Mouse (Mus musculus) brain, embryonic 18.5 days (tissue): ENCODE data around the gene Atp1a4.
"Not testable (repeated sequence)": the region's sequence is repeated elsewhere in the genome, so short reads cannot be mapped to it uniquely, and the experiment has no call there.

Source experiments
- DNase-seq: peaks from one replicate; pipeline ENCODE4 v3.0.0-alpha.2; 2012; ENCODE audit warnings: low read depth, low spot score

Gene Atp1a4

DNA sequence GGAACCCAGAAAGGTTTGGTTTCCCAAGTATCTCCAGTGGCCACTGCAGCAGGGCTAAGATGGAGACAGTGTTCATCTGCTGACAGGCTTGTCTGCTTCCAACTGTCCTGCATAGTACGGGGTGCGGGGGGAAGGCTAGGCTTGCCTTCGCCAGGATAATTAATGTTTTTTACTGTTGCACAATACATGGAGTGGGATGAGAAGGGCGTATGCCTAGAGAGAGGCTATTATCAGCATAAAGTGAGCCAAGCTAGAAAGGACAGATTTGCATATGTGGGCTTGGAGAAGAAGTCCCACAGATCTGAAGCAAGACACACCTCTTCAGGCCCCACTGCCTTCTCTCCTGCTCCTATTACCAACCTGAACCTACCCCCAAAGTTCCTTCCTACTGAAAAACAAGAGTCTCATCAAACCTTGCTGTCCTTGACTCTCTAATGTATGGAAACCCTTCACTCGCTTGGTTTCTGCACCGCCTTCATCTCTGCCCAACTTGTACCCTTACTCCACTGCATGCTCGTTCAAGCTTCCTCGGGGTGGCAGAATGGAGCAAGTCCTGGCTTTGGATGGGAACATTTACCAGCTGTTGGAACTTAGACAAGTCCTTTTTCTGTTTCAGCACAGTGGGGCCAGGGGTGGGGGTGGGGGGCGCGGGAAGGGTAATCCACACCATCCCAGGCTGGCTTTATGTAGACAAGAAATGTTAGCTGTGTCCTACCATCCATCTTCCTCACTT is 23.5 kb upstream of the Atp1a4 start:
- DNase-seq = no peak

DNA sequence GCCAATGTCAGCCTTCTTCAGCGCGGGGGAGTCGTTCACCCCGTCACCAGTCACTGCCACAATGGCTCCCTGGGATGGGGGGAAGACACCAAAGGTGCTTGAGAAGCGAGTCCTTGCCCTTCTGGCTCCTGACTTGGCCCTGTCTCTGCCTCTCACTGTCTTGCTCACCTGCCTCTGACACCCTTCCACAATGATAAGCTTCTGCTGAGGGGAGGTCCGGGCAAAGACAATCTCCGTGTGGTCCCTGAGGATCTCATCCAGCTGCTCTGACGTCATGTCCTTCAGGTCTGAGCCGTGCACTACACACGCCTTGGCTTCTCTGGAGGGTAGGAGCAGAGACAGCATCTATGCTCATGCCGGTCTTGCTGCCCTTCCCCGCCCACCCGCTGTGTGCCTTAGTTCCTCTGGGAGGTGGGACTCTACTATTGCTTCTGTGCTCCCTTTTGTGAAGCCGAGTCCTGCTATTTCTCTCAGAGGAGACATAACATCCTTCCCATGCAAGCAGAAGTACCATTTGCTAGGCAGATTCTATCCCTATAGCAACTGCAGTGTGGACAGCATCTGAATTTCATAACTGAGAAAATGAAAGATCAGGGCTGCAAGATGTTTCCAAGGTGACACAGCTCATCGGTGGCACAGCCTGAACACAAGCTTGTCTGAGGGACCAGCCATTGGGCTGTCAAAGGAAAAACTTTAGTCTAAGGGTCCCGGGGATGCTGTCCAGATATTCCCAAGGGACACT is 21.7 kb upstream of the Atp1a4 start:
- no peak for DNase-seq

DNA sequence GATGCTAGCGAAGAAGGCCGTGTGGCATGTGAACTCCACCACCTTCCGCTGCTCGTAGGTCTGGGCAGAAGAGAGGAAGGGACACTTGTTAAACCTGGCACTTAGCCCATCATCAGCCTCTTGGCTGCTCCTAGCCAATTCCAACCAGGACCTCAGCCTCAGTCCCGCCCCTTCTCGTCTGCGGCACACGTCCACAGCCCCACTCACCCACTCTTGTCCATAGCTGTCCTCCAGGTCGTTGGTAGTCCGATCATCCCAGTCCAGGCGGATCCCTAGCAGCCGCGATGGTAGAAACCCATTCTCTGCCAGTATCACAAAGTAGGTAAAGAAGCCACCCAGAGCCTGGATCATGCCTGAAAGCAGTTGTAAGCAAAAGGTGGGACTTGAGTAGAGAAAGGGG is 20.1 kb upstream of the Atp1a4 start:
- no peak for DNase-seq

DNA sequence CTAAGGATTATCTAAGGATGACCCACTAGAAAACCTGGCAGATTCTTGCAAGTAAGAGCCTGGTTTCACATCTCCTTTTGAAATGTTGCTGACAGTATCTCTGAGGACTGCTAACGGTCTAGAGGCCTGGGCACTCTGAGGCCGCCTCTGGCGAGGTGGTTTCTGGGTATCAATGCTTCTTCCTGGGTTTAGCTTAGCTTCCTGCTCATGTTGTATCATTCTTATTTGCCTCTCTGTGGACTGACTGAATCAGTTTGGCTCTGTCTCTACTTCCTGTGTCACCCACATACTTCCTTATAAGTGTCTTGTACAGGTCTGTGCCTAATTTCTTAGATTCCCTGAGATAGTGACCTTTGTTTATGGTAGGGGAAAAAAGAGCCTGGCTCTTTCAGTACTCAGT is 19.0 kb upstream of the Atp1a4 start:
- no peak for DNase-seq

DNA sequence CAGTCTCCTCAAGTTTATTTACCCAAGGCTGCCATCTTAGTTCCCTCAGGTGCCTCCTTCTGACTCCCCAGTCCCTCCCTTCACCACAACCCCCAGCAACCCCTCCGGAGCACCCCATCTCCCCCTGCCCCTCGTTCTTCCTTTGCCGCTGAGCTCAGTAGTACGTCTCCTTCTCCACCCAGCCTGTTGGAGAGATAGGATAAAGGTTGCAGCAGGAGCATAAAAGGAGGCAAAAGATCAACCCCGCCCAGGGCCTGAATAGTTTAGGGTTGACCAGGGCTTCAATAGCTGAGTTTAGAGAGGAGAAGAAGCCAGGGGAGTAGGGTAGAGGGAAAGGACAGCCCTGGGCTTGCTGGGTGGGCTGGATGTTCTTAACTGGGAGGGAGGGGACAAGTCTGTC is 16.3 kb upstream of the Atp1a4 start:
- no peak for DNase-seq

DNA sequence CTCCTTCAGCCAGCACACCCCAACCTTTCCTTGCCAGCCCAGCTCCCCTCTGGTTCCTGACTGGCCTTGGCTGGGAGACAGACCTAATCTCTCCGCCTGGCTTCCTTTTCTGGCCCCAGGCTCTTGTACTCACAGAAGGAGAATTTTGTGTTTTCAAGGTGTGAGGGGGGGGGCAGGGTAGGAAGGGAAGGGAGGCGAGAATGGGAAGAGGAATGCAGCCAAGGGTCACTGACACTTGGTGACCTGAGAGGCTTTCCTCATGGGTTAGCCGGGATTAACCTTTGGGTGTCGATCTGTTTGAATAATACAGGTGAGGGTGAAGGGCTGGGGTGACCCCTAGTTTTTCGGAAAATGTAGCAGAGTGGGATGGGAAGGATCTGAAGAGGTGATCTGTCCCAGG is 15.9 kb upstream of the Atp1a4 start:
- DNase-seq = no peak

DNA sequence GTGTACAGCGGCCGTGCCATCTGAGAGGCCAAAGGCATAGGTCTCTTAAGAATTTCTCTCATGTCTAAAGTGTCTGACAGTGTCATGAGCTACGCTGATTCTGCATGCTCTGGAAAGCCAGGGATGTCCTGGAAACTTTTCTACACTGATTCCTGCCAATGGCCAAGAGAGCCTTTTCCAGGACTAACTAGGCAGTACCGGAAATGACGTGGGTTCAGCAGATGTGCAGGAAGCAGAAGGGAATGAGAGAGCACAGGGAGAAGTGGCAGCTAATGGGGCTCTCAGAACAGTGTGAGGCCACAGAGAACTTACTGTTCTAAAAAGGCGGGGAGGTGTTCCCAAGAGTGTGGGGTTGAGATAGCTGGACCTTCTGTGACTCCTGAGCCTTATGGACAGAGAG is 15.2 kb upstream of the Atp1a4 start:
- no peak for DNase-seq

DNA sequence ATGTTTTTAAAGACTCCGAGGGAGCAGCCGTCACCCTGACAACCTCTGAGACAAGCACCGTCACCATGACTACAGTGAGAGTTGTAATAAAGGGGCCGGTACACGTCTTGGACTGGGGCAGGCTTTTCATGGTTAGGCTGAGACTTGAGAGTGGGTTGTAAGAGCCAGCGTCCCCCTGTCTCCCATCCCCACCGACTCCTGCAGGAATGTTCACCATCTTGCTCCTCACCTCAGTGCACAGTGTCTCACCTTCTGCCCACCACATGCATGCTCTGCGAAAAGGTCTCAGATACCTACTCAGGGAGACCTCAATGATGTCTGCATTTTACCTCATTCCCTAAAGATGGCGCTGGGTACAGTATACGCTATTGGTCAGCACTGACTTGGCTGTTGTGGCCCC is 13.6 kb upstream of the Atp1a4 start:
- DNase-seq = no peak

DNA sequence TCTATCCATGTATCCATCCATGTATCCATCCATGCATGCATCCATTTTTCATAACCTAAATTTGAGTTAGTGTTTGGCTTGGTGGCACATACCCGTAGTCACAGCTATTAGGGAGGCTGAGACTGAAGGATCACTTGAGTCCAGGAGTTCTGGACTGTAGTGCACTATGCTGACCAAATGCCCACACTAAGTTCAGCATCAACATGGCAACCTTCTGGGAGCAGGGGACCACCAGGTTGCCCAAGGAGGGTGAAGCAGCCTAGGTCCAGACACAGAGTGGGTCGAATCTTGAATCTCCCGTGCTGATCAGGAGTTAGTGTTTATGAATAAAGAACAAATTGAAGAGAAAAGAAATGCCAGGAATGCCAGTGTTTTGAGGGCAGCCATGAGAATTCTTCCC is 13.0 kb upstream of the Atp1a4 start:
- DNase-seq = no peak

DNA sequence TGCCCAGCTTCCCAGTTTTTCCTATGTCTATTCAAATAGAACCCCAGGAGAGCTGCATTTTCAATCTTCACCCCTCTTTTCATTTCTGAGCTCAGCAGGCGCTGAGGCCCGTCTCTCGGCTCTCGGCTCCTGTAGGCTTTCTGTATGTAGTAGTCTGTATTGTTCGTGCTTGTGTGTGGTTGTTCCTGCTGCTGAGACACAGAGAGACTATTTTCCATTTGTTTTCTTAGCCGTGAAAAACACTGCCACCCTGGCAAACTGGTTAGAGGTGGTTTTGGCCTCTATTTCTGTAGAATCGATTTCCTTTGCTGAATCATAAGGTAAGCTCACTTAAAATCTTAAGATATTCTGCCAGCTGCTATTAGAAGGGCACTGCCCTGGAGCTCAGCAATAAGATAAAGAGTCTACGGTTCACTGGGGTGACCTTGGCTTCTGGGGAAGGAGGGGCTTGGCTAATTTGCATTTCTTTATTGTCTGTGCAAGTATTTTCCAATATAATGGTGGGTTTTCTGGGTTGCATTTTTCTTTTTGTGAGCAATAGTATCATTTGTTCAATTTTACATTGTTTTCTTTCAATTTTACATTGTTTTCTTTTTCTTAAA is 3.4 kb upstream of the Atp1a4 start, which contains the start of gene Igsf8:
TSS of gene Igsf8 (plus strand) at position 165 of the 602 bp plus-strand sequence.
- no peak for DNase-seq

DNA sequence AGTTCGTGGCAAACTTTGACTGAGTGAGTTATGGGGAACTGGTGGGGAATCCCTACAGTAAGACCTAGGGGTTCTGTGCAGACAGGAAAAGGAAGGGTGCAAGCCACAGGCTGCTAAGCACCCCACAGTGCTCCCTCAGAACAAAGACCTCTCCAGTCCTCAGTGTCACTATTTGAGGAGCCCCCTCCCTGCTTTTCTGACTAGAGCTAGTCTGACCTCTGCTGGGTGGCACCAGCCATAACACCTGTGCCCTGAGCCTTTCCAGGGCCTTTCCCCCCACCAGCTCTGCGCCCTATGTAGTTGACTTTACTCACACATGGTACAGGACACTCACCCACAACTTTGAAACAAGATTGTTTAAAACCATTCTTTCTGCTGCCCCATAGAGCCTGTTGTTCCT is 10.5 kb downstream of the Atp1a4 start:
- no peak for DNase-seq

DNA sequence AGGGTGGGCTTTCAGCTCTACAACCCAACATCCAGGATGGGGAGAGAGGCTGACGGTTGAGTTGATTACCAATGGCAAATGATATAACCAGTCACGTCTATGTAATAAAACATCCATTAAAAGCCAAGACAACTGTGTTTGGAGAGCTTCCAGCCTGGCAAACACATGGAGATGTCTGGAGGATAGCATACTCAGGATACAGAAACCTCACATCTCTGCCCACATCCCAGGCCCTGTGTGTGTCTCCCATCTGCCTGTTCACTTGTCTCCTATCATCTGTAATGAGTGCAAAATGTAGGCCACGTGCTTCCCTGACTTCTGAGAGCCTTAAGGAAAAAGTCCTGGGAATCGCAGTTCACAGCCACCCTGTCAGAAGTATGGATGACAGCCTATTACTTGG is 11.0 kb downstream of the Atp1a4 start:
- no peak for DNase-seq

DNA sequence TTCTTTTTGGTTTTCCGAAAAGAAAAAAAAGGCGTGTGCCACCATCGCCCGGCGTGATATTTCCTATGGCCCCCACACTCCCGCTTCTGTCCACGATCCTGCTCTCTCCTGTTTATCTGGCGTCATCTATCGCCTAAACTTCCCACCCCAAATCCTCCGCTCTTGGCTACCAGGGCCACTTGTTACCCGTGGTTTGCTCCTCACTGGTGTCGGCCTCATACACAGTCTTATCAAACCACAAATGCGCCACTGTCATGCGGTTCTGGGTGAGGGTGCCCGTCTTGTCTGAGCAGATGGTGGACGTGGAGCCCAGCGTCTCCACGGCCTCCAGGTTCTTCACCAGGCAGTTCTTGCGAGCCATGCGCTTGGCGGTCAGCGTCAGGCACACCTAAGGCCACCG is 13.6 kb downstream of the Atp1a4 start:
- not testable (repeated sequence) for DNase-seq

DNA sequence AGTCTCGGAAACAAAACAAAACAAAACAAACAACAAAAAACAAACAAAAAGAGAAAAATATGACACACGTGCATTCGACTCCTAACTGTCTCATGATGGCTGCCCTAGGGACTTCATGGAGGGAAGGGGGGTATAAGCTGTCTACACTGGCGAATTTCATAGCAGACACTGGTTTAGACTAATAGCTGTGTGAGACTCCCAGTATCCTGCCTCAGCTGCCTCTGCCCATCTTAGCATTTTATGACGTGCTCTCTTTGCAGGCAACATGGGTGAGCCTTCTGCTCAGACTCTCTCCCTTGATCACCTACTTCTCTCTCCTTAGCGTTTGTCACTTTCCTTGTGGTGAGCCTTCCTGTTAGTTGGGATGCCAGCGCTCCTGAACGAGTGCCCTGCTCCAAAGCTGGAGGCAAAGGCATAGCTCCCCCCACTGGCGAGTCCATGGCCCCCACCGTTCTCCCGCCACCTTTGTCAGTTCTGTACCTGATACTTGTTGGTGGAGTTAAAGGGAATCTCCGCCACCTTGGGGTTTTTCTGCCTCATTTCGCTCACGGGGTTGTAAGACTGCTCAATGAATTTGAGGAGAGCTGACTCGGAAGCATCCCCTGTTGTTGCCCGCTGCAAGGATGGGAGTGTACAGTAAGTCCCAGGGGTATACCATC is 14.5 kb downstream of the Atp1a4 start:
- DNase-seq = no peak

DNA sequence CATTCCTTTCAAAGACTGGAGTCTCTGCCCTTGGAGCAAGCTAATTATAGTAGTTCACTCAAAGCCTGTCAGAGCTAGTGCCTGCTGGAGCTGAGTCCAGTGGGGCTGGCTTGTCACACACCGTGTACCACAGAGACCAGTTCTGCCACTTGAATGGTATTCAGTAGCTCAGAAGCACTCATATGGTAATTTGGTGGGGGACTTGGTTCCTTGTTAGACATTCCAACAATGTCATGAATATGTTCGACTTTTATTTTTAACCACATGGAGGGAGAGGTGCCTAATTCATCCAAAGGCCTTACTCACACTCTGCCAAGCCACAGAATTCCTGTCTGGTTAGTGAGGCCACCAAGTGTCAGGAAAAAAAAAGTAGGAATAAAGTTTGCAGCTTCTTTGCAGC is 15.8 kb downstream of the Atp1a4 start:
- peak; percentile 32 for DNase-seq

DNA sequence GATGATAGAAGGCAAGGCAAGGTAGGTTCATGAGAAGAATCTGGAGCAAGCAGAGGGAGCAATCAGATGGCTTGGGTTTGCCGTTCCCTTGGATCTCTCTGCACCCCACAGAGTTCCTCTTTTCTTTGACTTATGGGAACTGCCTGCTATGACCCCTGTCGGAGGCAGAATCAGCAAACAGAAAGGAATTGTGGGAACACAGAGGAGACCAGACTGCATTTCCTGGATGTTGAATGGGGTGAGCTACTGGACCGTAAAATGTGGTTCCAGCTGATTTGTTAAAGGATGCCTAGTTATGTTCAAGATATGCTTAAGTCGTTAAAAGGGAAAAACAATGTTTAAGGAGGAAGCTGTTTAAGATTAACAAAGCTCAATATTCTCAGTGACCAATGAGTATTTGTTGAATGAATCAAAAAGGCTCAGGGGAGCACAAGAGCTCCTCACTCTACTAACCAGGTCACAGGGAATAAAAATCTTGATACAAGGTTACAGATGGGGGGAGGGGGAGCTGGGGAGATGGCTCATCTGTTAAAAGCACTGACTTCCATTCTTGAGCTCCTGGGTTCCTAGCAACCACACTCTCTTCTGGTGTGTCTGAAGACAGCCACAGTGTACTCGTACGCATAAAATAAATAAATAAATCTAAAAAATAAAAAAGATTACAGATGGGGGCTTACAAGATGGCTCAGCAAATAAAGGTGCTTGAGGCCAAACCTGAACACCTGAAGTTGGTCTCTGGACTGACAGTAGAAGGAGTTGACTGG is 17.1 kb downstream of the Atp1a4 start:
- DNase-seq = no peak

DNA sequence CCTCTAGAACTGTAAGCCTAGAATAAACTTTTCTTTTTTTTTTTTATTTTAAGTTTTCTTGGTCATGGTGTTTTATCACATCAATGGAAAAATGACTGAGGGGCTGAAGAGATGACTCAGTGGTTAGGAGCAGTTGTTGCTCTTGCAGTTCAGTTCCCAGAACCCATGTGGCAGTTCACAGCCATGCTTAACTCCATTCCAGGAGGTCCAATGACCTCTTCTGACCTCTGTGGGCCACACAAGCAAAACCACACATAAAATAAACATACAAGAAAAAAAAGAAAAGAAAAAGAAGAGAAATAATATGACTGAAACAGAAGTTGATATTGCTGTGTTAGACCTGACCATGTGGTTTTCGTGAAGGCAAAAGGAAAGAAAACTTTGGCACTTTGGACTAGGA is 29.0 kb downstream of the Atp1a4 start:
- DNase-seq = no peak

DNA sequence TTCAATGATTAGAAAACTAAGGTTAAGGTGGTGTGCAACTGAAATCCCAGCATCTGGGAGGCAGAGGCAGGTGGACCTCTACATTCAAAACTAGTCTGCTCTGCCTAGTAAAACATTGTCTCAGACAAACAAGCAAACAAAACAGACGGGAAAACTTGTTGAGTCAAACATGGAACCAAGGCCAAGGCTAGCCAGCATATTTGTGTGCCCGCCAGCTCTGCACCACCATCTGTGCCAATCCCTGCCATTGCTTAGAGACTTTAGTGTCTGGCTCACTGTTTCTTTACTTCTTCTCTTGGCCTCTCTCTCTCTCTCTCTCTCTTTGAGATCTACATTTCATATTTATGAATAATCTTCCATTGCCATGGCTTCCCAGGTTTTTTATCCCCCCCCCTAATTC is 30.0 kb downstream of the Atp1a4 start:
- DNase-seq = no peak

DNA sequence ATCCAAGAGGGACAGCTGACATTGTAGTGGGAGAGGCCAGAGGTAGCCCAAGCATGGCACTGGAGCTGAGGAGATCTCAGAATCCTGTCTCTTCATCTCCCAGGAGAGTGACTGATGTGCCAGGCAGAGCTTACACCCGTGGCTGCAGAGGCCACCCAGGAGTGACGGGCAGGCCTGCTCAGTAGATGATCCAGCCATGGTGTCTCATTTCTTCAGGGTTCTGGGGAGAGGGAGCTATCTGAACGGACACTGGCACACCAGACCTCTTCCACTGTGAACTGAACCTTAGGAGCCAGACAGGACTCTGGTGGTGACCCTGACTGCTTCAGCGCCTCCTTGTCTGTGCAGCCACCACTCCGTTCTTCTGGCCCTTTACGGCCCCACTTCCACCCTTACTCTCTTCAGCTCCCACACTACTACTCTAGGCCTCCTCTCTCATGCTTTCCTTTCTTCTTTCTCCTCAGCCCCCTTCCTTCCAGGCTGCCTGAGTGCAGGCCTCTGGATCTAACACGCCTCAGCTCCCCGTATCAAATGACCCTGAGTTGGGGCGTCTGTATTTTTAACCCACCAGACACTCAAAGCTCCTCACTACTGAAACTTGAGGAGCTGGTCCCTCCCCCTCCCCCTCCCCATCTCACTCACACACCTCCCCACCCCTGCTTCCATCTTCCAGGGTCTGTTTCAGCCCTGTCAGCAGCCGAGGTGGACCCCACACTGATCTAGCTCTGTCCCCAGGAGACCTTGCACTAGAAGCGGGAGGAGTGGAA is 36.7 kb downstream of the Atp1a4 start:
- DNase-seq = no peak

DNA sequence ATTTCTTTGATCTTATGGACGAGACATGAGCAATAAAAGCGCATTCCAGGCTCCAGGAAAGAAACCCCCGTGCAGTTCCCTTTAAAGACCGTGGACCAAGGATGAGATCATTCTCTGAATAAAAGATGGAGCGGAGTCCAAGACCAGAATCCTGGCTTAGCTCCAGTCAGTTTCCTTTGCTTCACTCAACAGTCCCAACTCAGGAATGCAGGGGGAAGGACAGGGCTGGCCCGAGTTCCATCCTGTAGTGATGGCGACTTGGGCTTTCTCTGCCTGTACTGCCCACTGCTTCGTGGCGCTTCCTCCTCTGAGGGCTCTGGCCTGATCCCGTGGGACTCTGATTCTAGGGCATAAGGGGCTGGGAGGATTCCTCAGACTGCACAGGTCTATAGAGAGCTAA is 37.8 kb downstream of the Atp1a4 start:
- DNase-seq = no peak
